Mouse (Mus musculus): ENCODE measurements around the gene Cd7.
A peak's percentile ranks its signal among the peaks of the same experiment; 100 is the strongest.
"Not testable (repeated sequence)": the region's sequence is repeated elsewhere in the genome, so short reads cannot be mapped to it uniquely, and the experiment has no call there.

Cd7 gene

GRCm38 (mm10) chr11:121047826-121048399, 8.7 kb upstream of the Cd7 start:
- DNase-seq (ENCODE audit: low read depth, low spot score) = peak; percentile 76

GRCm38 (mm10) chr11:121045286-121045685, 6.1 kb upstream of the Cd7 start:
- no peak for DNase-seq (ENCODE audit: low read depth, low spot score)

GRCm38 (mm10) chr11:121043025-121043424, 3.8 kb upstream of the Cd7 start:
- DNase-seq (ENCODE audit: low read depth, low spot score) = not testable (repeated sequence)

- DNase-seq (ENCODE audit: low read depth, low spot score) = no peak
These were observed 3.3 kb upstream of the Cd7 start for GRCm38 (mm10) chr11:121042480-121042879.

- no peak for DNase-seq (ENCODE audit: low read depth, low spot score)
These were observed 2.4 kb upstream of the Cd7 start for GRCm38 (mm10) chr11:121041636-121042035.

GRCm38 (mm10) chr11:121041212-121041611, 2.0 kb upstream of the Cd7 start:
- peak; percentile 98 for DNase-seq (ENCODE audit: low read depth, low spot score)

DNA sequence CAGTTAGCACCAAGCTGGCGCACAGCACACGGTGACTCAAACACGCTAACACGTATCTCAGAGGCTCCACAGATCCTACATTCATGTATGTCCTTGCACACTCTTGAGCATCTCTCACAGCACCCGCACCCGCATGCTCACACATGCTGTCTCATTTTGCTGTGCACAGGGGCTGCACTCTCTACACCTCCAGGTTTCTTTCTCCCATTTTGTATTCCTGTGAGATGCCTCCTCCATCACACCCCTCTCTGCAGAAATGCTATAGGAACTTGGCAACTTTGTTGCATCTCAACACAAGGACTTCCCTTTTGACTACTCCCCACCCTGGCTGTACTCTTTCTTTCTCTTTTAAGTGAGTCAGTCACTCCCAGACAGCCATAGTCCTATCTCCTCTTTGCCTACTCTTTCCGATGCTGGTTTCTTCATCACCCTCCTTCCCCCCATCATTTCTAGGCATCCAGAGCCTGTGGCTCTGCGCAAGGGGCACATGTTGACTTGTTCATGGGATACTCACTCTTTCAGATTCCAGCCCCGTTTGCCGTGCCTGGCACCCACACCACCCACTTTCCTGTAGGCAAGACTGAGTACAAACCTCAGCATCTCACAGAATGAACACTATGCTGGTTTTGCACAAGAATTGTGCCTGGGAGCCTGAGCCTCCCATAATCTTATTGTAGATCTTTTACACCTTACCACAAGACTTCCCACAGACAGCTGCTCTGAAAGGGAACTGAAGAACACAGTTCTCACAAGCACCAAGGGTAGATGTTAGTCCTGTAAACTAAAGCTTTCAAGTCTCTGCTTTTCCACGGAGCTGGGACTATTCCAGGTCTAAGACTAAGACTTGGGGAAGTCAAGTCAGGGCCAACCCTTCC, 615 bp downstream of the Cd7 start:
- no peak for DNase-seq (ENCODE audit: low read depth, low spot score)

DNA sequence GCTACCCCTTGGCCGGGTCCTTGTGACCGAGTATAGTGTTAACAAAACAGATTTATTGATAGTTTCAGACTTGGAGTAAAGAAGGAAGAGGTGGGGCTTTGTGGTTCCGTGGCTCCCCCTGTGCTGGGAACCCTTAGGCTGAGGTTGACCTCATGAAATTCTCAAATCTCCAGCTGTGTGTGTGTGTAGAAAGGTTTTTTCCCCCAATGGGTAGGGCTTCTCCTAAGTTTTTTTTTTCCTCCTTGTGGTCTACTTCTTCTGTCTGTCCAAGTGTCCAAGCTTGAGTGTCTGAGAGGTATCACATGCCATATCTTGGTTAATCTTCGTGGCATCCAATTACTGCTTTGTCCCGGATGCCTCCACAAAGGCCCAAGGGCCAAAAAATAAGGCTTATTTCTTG, 6.1 kb downstream of the Cd7 start:
- no peak for DNase-seq (ENCODE audit: low read depth, low spot score)

- no peak for DNase-seq (ENCODE audit: low read depth, low spot score)
These were observed 12.0 kb downstream of the Cd7 start for GRCm38 (mm10) chr11:121027259-121027658.

- DNase-seq (ENCODE audit: low read depth, low spot score) = no peak
These were observed 15.1 kb downstream of the Cd7 start for GRCm38 (mm10) chr11:121024163-121024562.

DNA sequence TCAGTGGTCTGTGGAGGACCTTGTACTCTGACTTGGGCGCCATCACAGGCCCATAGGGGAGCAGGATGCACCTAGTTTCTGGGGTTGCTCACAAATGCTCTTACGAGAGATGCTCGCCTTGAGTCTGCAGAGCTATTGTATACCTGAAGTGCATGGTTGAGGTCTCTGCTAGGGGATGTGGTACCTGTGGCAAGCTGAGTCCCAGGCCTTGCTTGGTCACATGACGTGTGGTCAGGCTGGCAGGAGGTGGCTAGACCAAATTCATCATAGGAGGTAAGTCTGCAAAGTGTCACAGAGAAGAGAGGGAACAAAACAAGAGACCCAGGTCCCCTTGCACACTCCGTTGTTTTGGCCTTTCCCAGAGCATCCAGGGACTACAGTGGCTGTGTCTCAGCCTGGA, 19.7 kb downstream of the Cd7 start:
- no peak for DNase-seq (ENCODE audit: low read depth, low spot score)

DNA sequence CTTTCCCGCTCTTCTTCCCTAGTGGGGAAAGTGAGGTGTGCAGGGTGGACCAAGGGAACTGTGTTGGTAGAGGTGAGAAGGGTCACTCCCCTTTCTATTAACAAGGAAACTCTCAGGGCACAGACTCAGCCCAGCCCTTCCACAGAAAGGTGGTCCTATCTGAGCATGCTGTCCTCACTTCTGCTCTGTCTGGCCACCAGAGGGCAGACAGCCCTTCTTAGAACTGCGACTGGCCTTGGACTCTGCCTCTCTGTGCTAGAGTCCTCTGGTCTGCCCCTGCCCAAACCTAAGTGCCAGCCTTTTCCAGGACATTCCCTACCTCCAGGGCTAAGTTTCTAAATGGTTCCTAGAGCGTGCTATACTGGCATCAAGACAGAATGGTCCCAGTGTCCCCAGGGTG, 21.5 kb downstream of the Cd7 start:
- DNase-seq (ENCODE audit: low read depth, low spot score) = peak; percentile 81

DNA sequence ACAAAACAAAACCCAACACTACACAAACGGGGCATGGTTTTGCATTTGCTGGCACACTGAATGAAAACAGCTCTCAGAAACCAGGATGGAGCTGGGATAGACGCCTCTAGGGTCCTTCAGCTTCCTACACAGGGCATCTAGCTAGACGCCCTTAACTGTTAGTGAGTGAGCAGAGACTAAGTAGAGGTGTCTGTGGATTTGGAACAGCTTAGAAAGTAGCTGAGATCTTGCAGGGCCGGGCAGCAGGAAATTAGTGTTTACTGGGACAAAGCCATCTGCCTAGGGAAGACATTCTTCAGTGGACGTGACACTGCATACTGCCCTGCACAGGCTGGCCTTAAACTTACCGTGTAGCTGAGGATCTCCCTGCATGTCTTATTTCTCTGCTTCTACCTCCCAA, 23.7 kb downstream of the Cd7 start:
- no peak for DNase-seq (ENCODE audit: low read depth, low spot score)

DNA sequence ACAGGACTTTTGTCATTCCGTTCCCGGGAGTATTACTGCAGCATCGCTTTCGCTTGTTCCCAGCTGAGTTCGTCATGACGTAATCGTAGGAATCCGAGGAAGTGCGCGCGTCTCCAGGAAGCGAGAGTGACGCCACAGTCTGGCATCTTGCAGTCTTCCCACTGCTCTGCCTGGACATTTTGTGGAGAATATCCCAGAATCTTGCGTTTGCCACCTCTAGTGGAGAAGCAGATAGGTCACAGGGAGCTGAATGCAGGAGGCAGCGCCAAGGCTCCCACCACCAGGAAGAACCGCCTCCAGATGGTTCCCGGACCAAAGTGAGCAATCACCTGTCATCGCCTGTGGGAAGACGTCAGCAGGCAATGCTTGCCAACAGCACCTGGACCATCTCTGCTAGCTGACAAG, 24.3 kb downstream of the Cd7 start:
- peak; percentile 74 for DNase-seq (ENCODE audit: low read depth, low spot score)

- DNase-seq (ENCODE audit: low read depth, low spot score) = no peak
These were observed 25.6 kb downstream of the Cd7 start for GRCm38 (mm10) chr11:121013656-121014055.

GRCm38 (mm10) chr11:121010044-121010755, 29.0 kb downstream of the Cd7 start:
- no peak for DNase-seq (ENCODE audit: low read depth, low spot score)

GRCm38 (mm10) chr11:121006184-121006583, 33.0 kb downstream of the Cd7 start:
- no peak for DNase-seq (ENCODE audit: low read depth, low spot score)

DNA sequence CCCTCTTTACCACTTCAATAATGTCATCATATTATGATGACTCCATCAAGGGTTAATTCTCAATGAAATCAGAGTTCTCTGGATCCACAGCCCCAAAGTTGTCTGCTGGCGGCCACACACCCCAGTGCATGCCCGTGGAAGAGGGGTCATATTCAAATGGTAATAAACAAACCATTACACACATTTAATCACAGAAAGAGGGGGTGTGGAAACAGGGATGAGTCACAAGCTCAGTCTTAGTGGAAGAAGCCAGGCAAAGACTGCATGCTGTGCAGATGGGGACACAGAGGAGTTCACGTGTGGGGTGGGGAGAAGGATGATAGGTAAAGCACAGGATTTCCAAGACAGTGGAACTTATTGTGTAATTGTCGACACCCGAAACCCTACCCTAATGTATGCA, 34.9 kb downstream of the Cd7 start:
- DNase-seq (ENCODE audit: low read depth, low spot score) = peak; percentile 63

GRCm38 (mm10) chr11:121001966-121002365, 37.3 kb downstream of the Cd7 start:
- DNase-seq (ENCODE audit: low read depth, low spot score) = peak; percentile 26

GRCm38 (mm10) chr11:120994741-120995140, 44.5 kb downstream of the Cd7 start:
- DNase-seq (ENCODE audit: low read depth, low spot score) = no peak

DNA sequence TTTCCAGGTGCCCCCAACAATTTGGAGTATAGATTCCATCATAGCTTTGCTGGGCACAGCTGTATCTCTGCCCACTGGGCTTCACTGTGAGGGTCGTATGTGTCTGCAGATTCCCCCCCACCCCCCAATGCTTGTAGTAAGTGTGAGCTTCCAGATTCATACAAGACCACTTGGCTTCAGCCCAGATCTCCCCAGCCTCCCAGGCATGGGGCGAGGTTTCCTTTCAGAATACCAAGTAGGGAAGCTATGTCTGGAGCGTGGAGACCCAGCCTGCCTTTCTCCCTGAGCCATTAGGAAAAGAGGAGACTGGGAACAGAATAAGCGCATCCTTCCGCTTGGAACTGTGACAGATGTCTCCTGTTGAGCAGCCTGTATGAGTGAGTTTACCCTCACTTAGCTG, 45.6 kb downstream of the Cd7 start:
- DNase-seq (ENCODE audit: low read depth, low spot score) = no peak

GRCm38 (mm10) chr11:120993080-120993479, 46.1 kb downstream of the Cd7 start:
- DNase-seq (ENCODE audit: low read depth, low spot score) = no peak

DNA sequence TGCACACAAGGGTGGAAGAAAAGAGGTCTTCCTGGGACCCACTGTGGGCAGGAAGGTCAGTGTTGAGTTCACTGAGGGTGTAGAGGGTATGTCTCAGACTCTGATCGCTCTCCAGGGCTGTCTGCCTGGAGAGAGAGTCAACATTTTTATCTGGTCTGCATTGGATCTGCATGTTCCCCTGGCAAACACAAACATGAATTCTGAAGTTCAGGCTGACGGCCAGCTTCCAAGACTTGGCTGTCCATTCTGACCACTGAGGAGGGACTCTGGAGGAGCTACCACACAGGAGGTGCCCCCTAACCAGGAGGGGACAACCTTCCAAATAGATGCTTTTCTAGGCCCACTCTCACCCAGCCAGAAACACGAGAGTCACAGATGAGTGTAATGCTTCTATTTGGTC, 47.4 kb downstream of the Cd7 start:
- DNase-seq (ENCODE audit: low read depth, low spot score) = no peak
